Mouse (Mus musculus): ENCODE data around the gene Tmem221.
A peak's percentile ranks its signal among the peaks of the same experiment; 100 is the strongest.

GRCm38 (mm10) chr8:71586891-71587290 is 28.2 kb upstream of the Tmem221 start:
- peak; percentile 49; the same call in 1 of the 2 replicates for TF ChIP-seq CTCF (IDR thresholded peaks at IDR 0.05; ENCODE audit: control insufficient read depth, insufficient read depth, insufficient replicate concordance, low read depth, low read length)
- no peak for TF ChIP-seq POLR2A (IDR thresholded peaks at IDR 0.05; ENCODE audit: control insufficient read depth, low read depth, low read length)
